Mouse (Mus musculus) cortical plate, adult 2 months (tissue): ENCODE measurements around the gene Tent5c.

Experiments
- CTCF ChIP-seq: fragments of 200-500 bp; IDR thresholded peaks from 2 replicates; pipeline ENCODE4 v1.5.1; 2011; ENCODE audit warnings: mild to moderate bottlenecking, control low read depth, low read length; ENCODE audit not compliant: insufficient read depth; ENCODE audit errors: extremely low read depth
- POLR2A ChIP-seq: fragments of 200-500 bp; IDR thresholded peaks from 2 replicates; pipeline ENCODE4 v1.6.1; 2011; ENCODE audit warnings: mild to moderate bottlenecking, low read length, control low read depth; ENCODE audit not compliant: insufficient read depth; ENCODE audit errors: extremely low read depth

DNA sequence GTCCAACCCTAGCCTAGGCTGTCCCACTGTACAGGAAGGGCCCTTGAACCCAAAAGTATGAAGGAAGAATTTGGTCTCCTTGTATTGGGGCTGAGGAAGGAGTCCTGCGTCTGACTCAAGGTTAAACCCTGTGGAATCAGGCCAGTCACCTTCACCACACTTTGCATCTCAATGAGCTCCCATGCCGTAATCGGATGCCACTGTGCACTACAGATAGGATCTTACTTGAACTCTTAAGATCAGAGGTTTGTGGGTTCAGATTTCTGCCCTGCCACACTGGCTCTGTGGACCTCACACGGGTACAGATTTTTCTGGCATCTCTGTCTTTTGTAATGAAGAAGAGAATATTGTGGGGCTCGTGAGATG, 68.5 kb downstream of the Tent5c start:
- TF ChIP-seq POLR2A (no peak), CTCF (no peak)
